Mouse (Mus musculus): ENCODE results near the gene Mfrp.

DNA sequence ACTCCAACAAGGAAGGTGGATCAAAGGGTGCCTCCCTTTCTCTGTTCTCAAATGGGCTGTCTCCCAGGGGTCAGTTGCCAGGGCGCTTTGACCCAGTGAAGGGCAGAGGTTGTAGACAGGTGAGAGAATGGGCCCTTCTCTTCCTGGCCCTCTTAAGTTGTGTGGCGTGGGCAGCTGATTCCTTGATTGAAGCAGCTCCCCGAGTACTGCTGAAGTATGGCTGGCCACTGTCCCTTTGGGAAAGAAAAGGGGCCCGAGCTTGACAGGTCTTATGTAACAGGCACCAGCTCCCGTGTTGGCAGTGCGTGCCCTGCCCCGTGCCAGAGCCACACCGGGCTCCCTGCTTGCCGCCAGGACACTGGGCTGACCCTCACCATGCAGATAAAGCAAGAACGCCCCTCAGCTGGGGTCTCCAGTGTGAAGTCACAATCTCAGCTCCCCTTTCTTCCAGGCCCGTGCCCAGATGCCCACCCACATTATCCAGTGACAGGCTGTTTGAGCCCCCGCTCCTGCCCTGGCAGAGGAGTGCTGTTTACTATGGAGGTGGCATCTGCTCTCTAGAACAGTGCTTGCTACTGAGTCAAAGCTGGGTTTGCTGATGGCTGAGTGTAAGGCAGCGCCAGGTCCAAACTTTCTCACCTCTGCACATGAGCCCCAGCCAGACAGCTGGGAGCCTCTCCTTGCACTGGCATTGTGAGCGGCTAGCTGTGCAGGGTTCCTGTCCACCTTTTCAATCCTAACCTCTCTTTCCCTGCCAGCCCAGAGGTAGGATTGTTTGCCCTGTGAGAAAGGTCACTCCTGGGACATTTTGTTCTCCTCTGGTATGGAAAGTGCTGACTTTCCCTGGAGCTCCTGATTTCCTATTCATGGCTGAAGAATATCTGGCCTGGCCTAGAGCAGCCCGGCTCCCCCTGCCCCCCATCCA lies 15.5 kb upstream of the Mfrp start:
- TF ChIP-seq POLR2A (IDR thresholded peaks at IDR 0.05; ENCODE audit: low read depth, low read length), result no peak
- no peak for TF ChIP-seq CTCF (IDR thresholded peaks at IDR 0.05; ENCODE audit: extremely low read depth, insufficient read depth, insufficient read length, insufficient replicate concordance)
